Mouse (Mus musculus) heart, embryonic 16.5 days (tissue): ENCODE measurements at regions not wholly inside any gene's neighbourhood (a gene's known extent, or its start where the extent isn't known, plus 50 kb on each side); places are given as distances from the start of the nearest gene placed in this dataset.

ENCODE experiments used
- ATAC-seq: fragments of 200-750 bp; cut with Nextera tagmentation; replicated peaks from 2 replicates; pipeline ENCODE4 v1.8.0; 2017; ENCODE audit warnings: moderate number of reproducible peaks; ENCODE audit not compliant: insufficient read depth, low FRiP score; ENCODE audit errors: extremely low read depth
- H3K27ac ChIP-seq: fragments of 300-500 bp; sonication (generic); 2 replicates; pipeline ENCODE4 v1.5.1; 2014; ENCODE audit warnings: mild to moderate bottlenecking, low read length, control low read depth, moderate library complexity
- H3K27me3 ChIP-seq: fragments of 300-500 bp; sonication (generic); 2 replicates; pipeline ENCODE4 v1.6.1; 2014; ENCODE audit warnings: low read length, mixed read lengths; ENCODE audit not compliant: control insufficient read depth, insufficient read depth
- H3K36me3 ChIP-seq: fragments of 300-500 bp; sonication (generic); 2 replicates; pipeline ENCODE4 v1.6.1; 2014; ENCODE audit not compliant: control insufficient read depth, insufficient read depth
- H3K4me1 ChIP-seq: fragments of 300-500 bp; sonication (generic); 2 replicates; pipeline ENCODE4 v1.6.1; 2014; ENCODE audit warnings: low read length, mixed read lengths; ENCODE audit not compliant: control insufficient read depth, insufficient read depth
- H3K4me2 ChIP-seq: fragments of 300-500 bp; sonication (generic); 2 replicates; pipeline ENCODE4 v1.6.1; 2014; ENCODE audit warnings: low read depth, mild to moderate bottlenecking, control low read depth, low read length
- H3K4me3 ChIP-seq: fragments of 300-500 bp; sonication (generic); 2 replicates; pipeline ENCODE4 v1.5.1; 2014; ENCODE audit warnings: mild to moderate bottlenecking, control low read depth, low read length
- H3K9ac ChIP-seq: fragments of 300-500 bp; sonication (generic); 2 replicates; pipeline ENCODE4 v1.6.1; 2014; ENCODE audit warnings: low read length, control low read depth
- H3K9me3 ChIP-seq: fragments of 300-500 bp; sonication (generic); replicated peaks from 2 replicates; pipeline ENCODE4 v1.6.1; 2016; ENCODE audit warnings: low read length; ENCODE audit not compliant: control insufficient read depth
- WGBS: fragments of 180-500 bp; shearing (Covaris S2); extraction: QIAGEN DNeasy Blood & Tissue Kit; methylation state at CpG from one replicate; pipeline ENCODE4 v1.1.7; 2014; 5-methylcytosine and 5-hydroxymethylcytosine counted together

DNA sequence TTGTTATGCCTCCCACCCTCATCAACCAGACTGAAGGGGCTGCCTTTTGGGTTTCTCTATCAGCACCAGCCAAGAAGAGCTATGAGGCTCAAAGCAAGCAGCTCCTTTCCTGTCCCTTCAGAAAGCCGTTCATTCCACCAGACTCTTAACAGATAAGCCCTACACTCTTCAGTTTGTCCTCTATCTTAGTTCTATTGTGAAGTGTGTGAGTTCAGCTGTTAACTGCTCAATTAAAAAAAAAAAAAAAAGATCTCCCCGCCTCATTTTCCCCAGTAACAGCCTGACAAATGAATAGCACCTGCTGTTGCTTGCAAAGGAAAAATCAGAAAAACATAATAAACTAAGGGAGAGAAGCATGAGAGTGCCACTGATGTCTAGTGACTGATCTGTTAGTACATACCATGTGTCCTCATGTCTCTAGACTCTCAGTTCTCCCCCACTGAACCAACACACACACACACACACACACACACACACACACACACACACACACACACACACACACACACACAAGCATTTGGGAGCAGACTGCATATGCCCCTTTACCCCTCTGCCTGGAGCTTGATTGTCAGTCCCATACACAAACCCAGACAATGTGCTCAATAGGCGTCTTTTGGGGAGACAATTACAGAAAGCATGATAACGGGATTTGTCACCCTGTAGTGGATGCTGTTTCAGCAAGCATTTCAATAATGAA lies 448.4 kb upstream of the Fam92a start:
- Histone ChIP-seq H3K27me3 (no peaks in the 10 kb centered on the region), H3K4me2 (no peak overlapping the region), H3K4me3 (no peak overlapping the region), H3K9me3 (no peaks in the 10 kb centered on the region), H3K36me3 (no peaks in the 10 kb centered on the region), H3K27ac (no peak overlapping the region), H3K9ac (no peak overlapping the region), H3K4me1 (no peaks in the 10 kb centered on the region)
- no peak for ATAC-seq
- WGBS = 56% methylated on average over 4 of the region's 4 CpGs

DNA sequence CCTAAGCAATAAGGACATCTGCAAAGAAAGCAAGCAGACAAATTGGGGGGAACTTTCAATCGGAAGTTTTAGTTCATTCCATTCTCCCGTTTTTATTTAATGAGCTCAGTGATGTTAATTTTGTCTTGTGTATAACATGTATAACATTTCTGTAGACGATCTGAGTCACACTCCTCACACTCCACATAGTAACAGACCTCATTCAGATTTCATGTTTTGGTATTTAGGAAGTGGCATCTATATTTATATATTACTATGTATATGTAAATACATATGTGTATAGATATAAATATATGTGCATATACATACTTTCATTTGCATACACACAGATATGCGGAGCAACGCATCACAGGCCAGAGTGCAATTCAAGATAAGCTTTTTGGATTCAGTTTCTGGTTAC lies 444.9 kb upstream of the Fam92a start:
- Histone ChIP-seq H3K4me2 (no peak overlapping the region), H3K36me3 (no peaks in the 10 kb centered on the region), H3K9me3 (no peaks in the 10 kb centered on the region), H3K27ac (no peak overlapping the region), H3K27me3 (no peaks in the 10 kb centered on the region), H3K4me1 (no peaks in the 10 kb centered on the region), H3K4me3 (no peak overlapping the region), H3K9ac (no peak overlapping the region)
- no peak for ATAC-seq
- 77% methylated on average over 5 of the region's 5 CpGs for WGBS

GRCm38 (mm10) chr4:12611511-12611910 lies 439.7 kb upstream of the Fam92a start:
- Histone ChIP-seq H3K9ac (no peak overlapping the region), H3K4me1 (no peaks in the 10 kb centered on the region), H3K9me3 (no peaks in the 10 kb centered on the region), H3K36me3 (no peaks in the 10 kb centered on the region), H3K4me2 (no peak overlapping the region), H3K27me3 (no peaks in the 10 kb centered on the region), H3K4me3 (no peak overlapping the region), H3K27ac (no peak overlapping the region)
- ATAC-seq = no peak
- 64% methylated on average over 5 of the region's 5 CpGs for WGBS

DNA sequence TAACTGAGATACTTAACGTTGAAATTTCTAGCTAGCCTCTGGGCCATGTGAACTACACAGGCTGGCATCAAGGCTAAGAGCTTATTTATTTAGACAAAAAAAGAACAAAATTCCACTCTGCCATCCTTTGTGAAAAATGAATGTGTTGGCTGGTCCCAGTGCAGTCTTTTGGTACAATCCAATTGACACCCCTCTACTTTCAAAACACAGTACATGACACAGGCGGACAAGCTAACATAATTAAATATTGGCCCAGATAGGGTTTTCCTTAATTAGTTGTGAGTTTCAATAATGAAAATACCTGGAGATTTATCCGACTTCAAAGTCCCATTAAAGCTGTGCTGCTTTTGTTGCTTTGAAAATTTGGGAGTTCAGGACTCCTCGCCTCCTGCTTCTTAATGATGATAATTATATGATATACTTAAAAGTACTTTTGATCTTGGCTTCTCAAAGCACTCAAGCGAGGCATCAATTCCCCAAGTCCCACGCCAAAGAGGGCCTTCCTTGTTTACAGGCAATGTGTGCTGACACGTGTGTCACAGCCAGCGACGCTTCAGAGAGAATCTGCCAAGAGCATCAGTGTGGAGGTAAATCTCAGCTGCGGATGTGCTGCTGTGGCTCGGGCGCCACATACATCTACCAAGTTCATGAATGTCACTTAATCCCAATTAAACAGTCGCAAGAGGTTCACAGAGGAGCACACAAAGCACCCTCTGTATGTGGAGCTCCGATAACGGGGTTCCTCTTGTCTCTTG lies 429.5 kb upstream of the Fam92a start:
- H3K27me3 ChIP-seq = no peaks in the 10 kb centered on the region
- 85% methylated on average over 15 of the region's 15 CpGs for WGBS

GRCm38 (mm10) chr4:12595801-12596515 lies 424.1 kb upstream of the Fam92a start:
- H3K27ac ChIP-seq = no peak overlapping the region
- no peaks in the 10 kb centered on the region for H3K9me3 ChIP-seq
- no peaks in the 10 kb centered on the region for H3K36me3 ChIP-seq
- no peak overlapping the region for H3K4me3 ChIP-seq
- no peaks in the 10 kb centered on the region for H3K27me3 ChIP-seq
- H3K4me1 ChIP-seq = no peaks in the 10 kb centered on the region
- no peak overlapping the region for H3K9ac ChIP-seq
- H3K4me2 ChIP-seq = no peak overlapping the region
- WGBS = 72% methylated on average over 10 of the region's 10 CpGs
- no peak for ATAC-seq

More for the DNA sequence above, 429.5 kb upstream of the Fam92a start:
- no peak overlapping the region for H3K4me3 ChIP-seq
- H3K9me3 ChIP-seq = no peaks in the 10 kb centered on the region
- H3K4me2 ChIP-seq = no peak overlapping the region
- H3K9ac ChIP-seq = no peak overlapping the region
- ATAC-seq = no peak
- H3K36me3 ChIP-seq = no peaks in the 10 kb centered on the region
- no peaks in the 10 kb centered on the region for H3K4me1 ChIP-seq
- H3K27ac ChIP-seq = no peak overlapping the region

DNA sequence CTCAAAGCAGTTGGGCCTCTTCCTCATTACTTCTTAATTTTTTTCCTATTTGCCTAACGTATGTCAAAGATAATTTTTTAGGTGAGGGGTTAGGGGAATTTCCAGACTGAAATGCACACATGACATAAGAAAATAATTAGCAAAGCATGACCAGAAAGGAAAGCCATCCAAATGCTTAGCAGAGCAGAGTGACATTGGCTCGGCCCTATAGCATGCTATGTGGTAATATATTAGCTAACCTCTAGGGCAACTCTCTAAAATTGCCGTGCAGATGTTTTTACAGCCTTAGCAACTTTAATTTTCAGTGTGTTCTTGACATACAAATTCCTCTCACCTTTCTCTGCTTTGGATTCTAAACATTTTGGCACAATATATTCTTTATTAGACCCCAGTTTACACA lies 421.2 kb upstream of the Fam92a start:
- Histone ChIP-seq H3K9me3 (no peaks in the 10 kb centered on the region), H3K9ac (no peak overlapping the region), H3K4me1 (no peaks in the 10 kb centered on the region), H3K27me3 (no peaks in the 10 kb centered on the region), H3K4me2 (no peak overlapping the region), H3K4me3 (no peak overlapping the region), H3K36me3 (no peaks in the 10 kb centered on the region), H3K27ac (no peak overlapping the region)
- 74% methylated on average over 3 of the region's 3 CpGs for WGBS
- ATAC-seq = no peak

DNA sequence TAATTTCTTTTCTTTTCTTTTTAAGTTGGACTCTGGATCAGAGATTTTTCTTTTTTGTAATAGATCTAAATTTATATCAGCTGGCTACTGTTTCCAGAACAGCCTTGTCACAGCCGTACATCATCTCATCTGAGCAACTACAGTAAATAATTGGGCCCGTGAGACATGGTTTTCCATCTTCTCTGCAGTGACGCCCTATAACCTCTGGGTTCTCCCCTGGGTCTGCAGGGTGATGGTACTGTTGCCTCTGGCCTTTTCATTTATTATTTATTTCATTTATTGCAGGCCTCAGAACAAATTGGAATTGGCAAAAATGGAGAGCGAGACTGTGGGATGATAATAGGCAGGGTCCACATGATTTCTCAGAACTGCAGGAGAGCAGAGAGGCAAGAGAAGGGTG lies 406.3 kb upstream of the Fam92a start:
- WGBS = 90% methylated on average over 4 of the region's 4 CpGs
- Histone ChIP-seq H3K36me3 (no peaks in the 10 kb centered on the region), H3K27ac (no peak overlapping the region), H3K27me3 (no peaks in the 10 kb centered on the region), H3K9me3 (no peaks in the 10 kb centered on the region), H3K4me3 (no peak overlapping the region), H3K4me1 (no peaks in the 10 kb centered on the region; the same call in 1 of the 2 replicates), H3K9ac (no peak overlapping the region), H3K4me2 (no peak overlapping the region)
- ATAC-seq = no peak

GRCm38 (mm10) chr4:12571881-12572280 lies 400.1 kb upstream of the Fam92a start:
- no peak for ATAC-seq
- no peak overlapping the region for H3K9ac ChIP-seq
- no peaks in the 10 kb centered on the region for H3K9me3 ChIP-seq
- H3K36me3 ChIP-seq = no peaks in the 10 kb centered on the region
- no peak overlapping the region for H3K4me2 ChIP-seq
- H3K27ac ChIP-seq = no peak overlapping the region
- H3K4me3 ChIP-seq = no peak overlapping the region
- H3K4me1 ChIP-seq = no peaks in the 10 kb centered on the region
- H3K27me3 ChIP-seq = no peaks in the 10 kb centered on the region

- H3K9me3 ChIP-seq = no peaks in the 10 kb centered on the region
- H3K4me2 ChIP-seq = no peak overlapping the region
- no peaks in the 10 kb centered on the region for H3K4me1 ChIP-seq
- no peak overlapping the region for H3K4me3 ChIP-seq
- H3K9ac ChIP-seq = no peak overlapping the region
- H3K36me3 ChIP-seq = no peaks in the 10 kb centered on the region
- no peak for ATAC-seq
- WGBS = 71% methylated on average over 7 of the region's 7 CpGs
- no peaks in the 10 kb centered on the region for H3K27me3 ChIP-seq
- H3K27ac ChIP-seq = no peak overlapping the region
These were observed 398.9 kb upstream of the Fam92a start for GRCm38 (mm10) chr4:12570689-12571088.
